ENCODE assay signal across 8 mouse cellular contexts in the genomic region with DNA sequence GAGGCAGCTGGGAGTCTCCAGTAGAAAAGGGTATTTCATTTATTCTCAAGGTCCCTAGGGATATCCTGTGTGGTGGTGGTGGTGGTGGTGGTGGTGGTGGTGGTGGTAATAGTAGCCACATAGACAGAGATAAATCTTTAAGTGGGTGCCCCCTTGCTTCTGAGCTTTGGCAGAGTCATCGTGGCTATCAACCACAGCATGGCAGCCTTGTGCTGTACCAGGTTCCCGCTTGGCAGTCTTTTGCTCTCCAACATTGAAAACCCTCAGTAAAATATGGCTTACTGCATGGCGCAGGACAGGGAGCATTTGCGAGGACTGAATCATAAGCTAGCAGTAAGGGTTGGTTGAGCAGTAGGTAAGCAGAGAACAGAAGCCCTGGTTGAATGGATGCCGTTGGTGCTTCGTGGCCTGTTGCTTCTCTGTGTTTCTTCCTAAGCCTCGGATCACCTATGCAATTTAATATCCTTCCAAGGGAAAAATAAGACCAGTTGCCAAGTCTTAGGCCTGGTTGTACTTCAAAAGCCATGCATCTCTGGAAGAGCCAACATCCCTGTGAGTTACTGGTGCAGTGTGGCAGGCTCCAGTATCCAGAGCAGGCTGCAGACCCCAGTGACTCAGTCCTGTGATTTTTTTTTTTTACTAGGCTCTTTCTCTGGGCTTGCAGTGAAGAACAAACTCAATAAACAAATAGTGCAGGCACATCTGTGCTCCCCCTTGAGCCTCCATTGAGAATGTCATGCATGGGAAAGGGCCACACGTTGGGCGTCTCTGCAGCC.
DNase-seq lines count a peak whose midpoint lies in the region; ATAC-seq lines count a peak whose summit lies in the region.

No protein-coding gene starts in this region.

- H3K27me3 ChIP-seq in heart, embryonic 13.5 days (replicated peaks): no peaks in the 10 kb centered on the region
- H3K27me3 ChIP-seq in forebrain, embryonic 15.5 days: no peaks in the 10 kb centered on the region
- no peaks in the 10 kb centered on the region for H3K27me3 ChIP-seq in limb, embryonic 15.5 days

- no peak overlapping the region for H3K4me3 ChIP-seq in heart, embryonic 13.5 days
- no peak overlapping the region for H3K4me3 ChIP-seq in forebrain, embryonic 15.5 days
- H3K4me3 ChIP-seq in limb, embryonic 15.5 days: no peak overlapping the region

- ATAC-seq in heart, embryonic 13.5 days (ENCODE audit: extremely low read depth, insufficient number of reproducible peaks, low FRiP score, low TSS enrichment): no peak
- ATAC-seq in forebrain, embryonic 15.5 days (replicated peaks): no peak
- no peak for ATAC-seq in limb, embryonic 15.5 days (ENCODE audit: insufficient number of reproducible peaks, low FRiP score, low TSS enrichment, low read depth)

- DNase-seq in heart, postnatal 4 days: no peak
- peak; percentile 69 for DNase-seq in NIH3T3 (ENCODE audit: low read depth)
- DNase-seq in retina, embryonic 14.5 days (ENCODE audit: low spot score): no peak
- no peak for DNase-seq in layer of hippocampus, adult 9-11 months
- no peak for DNase-seq in left cerebral cortex, adult 8-10 months (ENCODE audit: low spot score in 2 of 2)

- H3K4me1 ChIP-seq in heart, embryonic 13.5 days: peaks cover 45% of the 10 kb centered on the region
- peaks cover 28% of the 10 kb centered on the region for H3K4me1 ChIP-seq in forebrain, embryonic 15.5 days
- H3K4me1 ChIP-seq in limb, embryonic 15.5 days: peaks cover 36% of the 10 kb centered on the region

- no peaks in the 10 kb centered on the region for H3K36me3 ChIP-seq in heart, embryonic 13.5 days
- no peaks in the 10 kb centered on the region for H3K36me3 ChIP-seq in forebrain, embryonic 15.5 days
- no peaks in the 10 kb centered on the region for H3K36me3 ChIP-seq in limb, embryonic 15.5 days

- 88% methylated on average over 9 of the region's 9 CpGs for WGBS in heart, embryonic 13.5 days
- 85% methylated on average over 9 of the region's 9 CpGs for WGBS in forebrain, embryonic 15.5 days
- 72% methylated on average over 9 of the region's 9 CpGs for WGBS in limb, embryonic 15.5 days

- 0 out of 2 replicates have a peak overlapping the region, but pooled peaks have one; percentile 37 for H3K9ac ChIP-seq in heart, embryonic 13.5 days
- no peak overlapping the region for H3K9ac ChIP-seq in forebrain, embryonic 15.5 days (replicated peaks)
- no peak overlapping the region for H3K9ac ChIP-seq in limb, embryonic 15.5 days

- H3K9me3 ChIP-seq in heart, embryonic 13.5 days: no peaks in the 10 kb centered on the region
- H3K9me3 ChIP-seq in forebrain, embryonic 15.5 days: no peaks in the 10 kb centered on the region
- H3K9me3 ChIP-seq in limb, embryonic 15.5 days: no peaks in the 10 kb centered on the region

- peak overlapping the region; percentile 35; the same call in 1 of the 2 replicates for H3K4me2 ChIP-seq in heart, embryonic 13.5 days
- no peak overlapping the region for H3K4me2 ChIP-seq in forebrain, embryonic 15.5 days (replicated peaks)
- no peak overlapping the region for H3K4me2 ChIP-seq in limb, embryonic 15.5 days

- peak overlapping the region; percentile 96 for H3K27ac ChIP-seq in heart, embryonic 13.5 days (replicated peaks)
- H3K27ac ChIP-seq in forebrain, embryonic 15.5 days (replicated peaks): peak overlapping the region; percentile 96
- H3K27ac ChIP-seq in limb, embryonic 15.5 days: peak overlapping the region; percentile 89
